Mouse (Mus musculus) liver, embryonic 11.5 days (tissue): Measurements from ENCODE around the gene Reln. TPM values are rescaled to one million over a fixed set of nuclear protein-coding genes. Genes with fewer than 3 reads are reported as not detected.

Experiments
- ATAC-seq: fragments of 200-750 bp; cut with Nextera tagmentation; replicated peaks from 2 replicates; pipeline ENCODE4 v1.8.0; 2017; ENCODE audit warnings: moderate number of reproducible peaks, mild to moderate bottlenecking, moderate TSS enrichment, moderate library complexity; ENCODE audit not compliant: low FRiP score
- DNase-seq: peaks from one replicate; pipeline ENCODE4 v3.0.0-alpha.2; 2017; ENCODE audit warnings: low spot score
- H3K27ac ChIP-seq: fragments of 300-500 bp; sonication (generic); 2 replicates; pipeline ENCODE4 v1.5.1; 2014; ENCODE audit warnings: mild to moderate bottlenecking, low read depth, low read length, control low read depth
- H3K27me3 ChIP-seq: fragments of 300-500 bp; sonication (generic); replicated peaks from 2 replicates; pipeline ENCODE4 v1.6.1; 2014; ENCODE audit warnings: low read length, mixed read lengths; ENCODE audit not compliant: control insufficient read depth, insufficient read depth
- H3K36me3 ChIP-seq: fragments of 300-500 bp; sonication (generic); 2 replicates; pipeline ENCODE4 v1.6.1; 2014; ENCODE audit warnings: mild to moderate bottlenecking, low read length, moderate library complexity, mixed read lengths; ENCODE audit not compliant: control insufficient read depth, insufficient read depth
- H3K4me1 ChIP-seq: fragments of 300-500 bp; sonication (generic); replicated peaks from 2 replicates; pipeline ENCODE4 v1.6.1; 2014; ENCODE audit warnings: low read length, mixed read lengths; ENCODE audit not compliant: control insufficient read depth, insufficient read depth
- H3K4me2 ChIP-seq: fragments of 300-500 bp; sonication (generic); 2 replicates; pipeline ENCODE4 v1.6.1; 2014; ENCODE audit warnings: mild to moderate bottlenecking, control low read depth, moderate library complexity
- H3K4me3 ChIP-seq: fragments of 300-500 bp; sonication (generic); 2 replicates; pipeline ENCODE4 v1.5.1; 2014; ENCODE audit warnings: low read depth, low read length, control low read depth
- H3K9ac ChIP-seq: fragments of 300-500 bp; sonication (generic); 2 replicates; pipeline ENCODE4 v1.6.1; 2014; ENCODE audit warnings: low read depth, low read length, control low read depth
- H3K9me3 ChIP-seq: fragments of 300-500 bp; sonication (generic); 2 replicates; pipeline ENCODE4 v1.6.1; 2016; ENCODE audit warnings: low read length, inconsistent platforms, mixed read lengths; ENCODE audit not compliant: control insufficient read depth
- WGBS: fragments of 180-500 bp; shearing (Covaris S2); extraction: QIAGEN DNeasy Blood & Tissue Kit; methylation state at CpG from one replicate; pipeline ENCODE4 v1.1.7; 2014; 5-methylcytosine and 5-hydroxymethylcytosine counted together
- polyA plus RNA-seq: library from polyadenylated mRNA; unstranded; fragments of >200 nt; fragmentation: Nextera tagmentation; extraction: Ambion mirVana; gene quantifications from 2 replicates; pipeline ENCODE4 v1.2.1, GENCODE M21; 2014

The Reln gene
- polyA plus RNA-seq, 1 experiment from 2014 or later, result 56.2 TPM

DNA sequence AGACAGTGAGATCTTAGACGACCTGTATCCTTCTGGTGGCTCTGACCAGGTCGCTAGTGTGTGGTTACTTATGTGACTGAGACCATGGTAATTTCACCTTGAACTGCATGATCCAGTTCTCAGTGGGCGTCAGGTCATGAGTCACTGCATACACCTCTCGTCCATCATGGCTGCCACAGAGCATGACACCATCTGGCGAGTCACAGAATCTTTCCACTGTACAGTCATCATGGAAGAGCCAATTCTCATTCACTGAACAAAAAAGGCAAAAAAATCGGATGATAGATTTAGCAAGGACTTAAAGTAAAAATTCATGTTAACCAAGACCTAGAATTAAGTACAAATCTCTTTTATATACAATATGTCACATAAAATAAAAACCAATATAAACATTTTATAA lies 424.2 kb downstream of the Reln start:
- Histone ChIP-seq H3K27ac (no peak overlapping the region), H3K4me3 (no peak overlapping the region), H3K27me3 (no peaks in the 10 kb centered on the region), H3K36me3 (no peaks in the 10 kb centered on the region), H3K4me1 (no peaks in the 10 kb centered on the region), H3K9ac (no peak overlapping the region), H3K4me2 (no peak overlapping the region), H3K9me3 (no peaks in the 10 kb centered on the region)
- no peak for ATAC-seq
- WGBS, result 75% methylated on average over 6 of the region's 6 CpGs
- no peak for DNase-seq

DNA sequence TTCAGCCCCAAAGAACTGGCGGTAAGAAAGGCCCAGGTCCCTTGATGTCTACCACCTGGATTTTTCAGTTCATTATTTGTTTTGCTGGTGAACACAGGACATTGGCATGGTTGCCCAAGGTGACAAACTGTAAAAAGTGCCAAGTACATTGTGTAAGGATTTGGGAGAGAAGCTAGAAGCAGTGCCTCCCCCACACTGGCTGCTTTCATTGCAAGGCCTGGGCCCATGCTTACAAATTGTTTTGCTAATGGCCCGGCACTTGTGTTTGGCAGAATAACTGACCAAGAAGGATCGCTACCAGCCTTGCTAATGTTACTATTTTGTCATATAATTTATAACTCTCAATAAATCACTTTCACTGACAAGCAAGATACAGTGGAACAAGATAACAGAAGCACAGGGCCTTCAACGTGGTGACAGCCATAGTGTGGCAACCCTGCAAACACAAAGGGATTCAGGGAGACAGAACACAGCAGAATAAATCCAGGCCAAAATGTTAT lies 425.2 kb downstream of the Reln start:
- Histone ChIP-seq H3K36me3 (no peaks in the 10 kb centered on the region), H3K4me2 (no peak overlapping the region), H3K27ac (no peak overlapping the region), H3K4me1 (no peaks in the 10 kb centered on the region), H3K9me3 (no peaks in the 10 kb centered on the region), H3K27me3 (no peaks in the 10 kb centered on the region), H3K4me3 (no peak overlapping the region), H3K9ac (no peak overlapping the region)
- 66% methylated on average over 4 of the region's 4 CpGs for WGBS
- DNase-seq (no peak), ATAC-seq (no peak)

DNA sequence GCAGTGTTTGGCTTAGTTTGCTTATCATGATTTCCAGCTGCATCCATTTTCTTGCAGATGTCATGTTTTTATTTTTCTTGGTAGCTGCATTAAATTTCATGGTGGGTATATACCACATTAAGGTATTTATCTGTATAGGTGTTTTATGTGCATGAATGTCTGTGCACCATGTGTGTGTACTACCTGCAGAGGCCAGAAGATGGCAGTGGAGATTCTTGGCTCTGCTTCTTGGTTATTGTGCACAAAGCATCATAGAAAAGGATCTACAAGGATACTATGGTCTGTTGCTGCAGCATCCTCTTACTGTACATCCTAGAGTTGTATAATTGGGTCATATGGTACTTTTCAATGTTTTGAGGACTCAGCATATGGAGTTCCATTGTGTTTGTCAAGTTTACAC lies 428.5 kb downstream of the Reln start:
- Histone ChIP-seq H3K27ac (no peak overlapping the region), H3K27me3 (no peaks in the 10 kb centered on the region), H3K4me1 (no peaks in the 10 kb centered on the region), H3K36me3 (no peaks in the 10 kb centered on the region), H3K4me2 (no peak overlapping the region), H3K4me3 (no peak overlapping the region), H3K9ac (no peak overlapping the region), H3K9me3 (no peaks in the 10 kb centered on the region)
- DNase-seq (no peak), ATAC-seq (no peak)

DNA sequence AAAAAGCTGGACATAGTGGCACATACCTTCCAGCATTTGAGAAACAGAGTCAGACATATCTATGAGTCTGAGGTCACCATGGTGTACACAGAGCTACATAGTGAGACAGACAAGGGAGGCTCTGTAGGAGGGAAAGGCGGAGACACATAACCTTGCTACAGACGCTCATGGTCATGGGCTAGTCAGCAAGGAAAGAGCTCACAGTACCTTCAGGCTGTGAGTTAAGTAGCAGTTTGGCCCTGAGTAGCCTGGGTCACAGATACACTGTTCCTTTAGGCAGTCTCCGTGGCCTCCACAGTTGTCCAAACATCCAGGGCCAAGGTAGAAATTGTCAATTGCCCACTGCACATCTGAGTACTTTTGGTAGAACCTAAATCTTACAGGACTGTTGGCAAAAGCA lies 429.7 kb downstream of the Reln start:
- no peak overlapping the region for H3K4me2 ChIP-seq
- H3K27ac ChIP-seq, result no peak overlapping the region
- ATAC-seq (no peak), DNase-seq (no peak)
- H3K36me3 ChIP-seq, result 0 out of 2 replicates have a peak, but pooled peaks cover under 1% of the 10 kb centered on the region
- no peak overlapping the region for H3K9ac ChIP-seq
- H3K4me3 ChIP-seq, result no peak overlapping the region
- no peaks in the 10 kb centered on the region for H3K9me3 ChIP-seq
- no peaks in the 10 kb centered on the region for H3K27me3 ChIP-seq
- H3K4me1 ChIP-seq, result no peaks in the 10 kb centered on the region
- WGBS, result 84% methylated on average over 3 of the region's 3 CpGs

DNA sequence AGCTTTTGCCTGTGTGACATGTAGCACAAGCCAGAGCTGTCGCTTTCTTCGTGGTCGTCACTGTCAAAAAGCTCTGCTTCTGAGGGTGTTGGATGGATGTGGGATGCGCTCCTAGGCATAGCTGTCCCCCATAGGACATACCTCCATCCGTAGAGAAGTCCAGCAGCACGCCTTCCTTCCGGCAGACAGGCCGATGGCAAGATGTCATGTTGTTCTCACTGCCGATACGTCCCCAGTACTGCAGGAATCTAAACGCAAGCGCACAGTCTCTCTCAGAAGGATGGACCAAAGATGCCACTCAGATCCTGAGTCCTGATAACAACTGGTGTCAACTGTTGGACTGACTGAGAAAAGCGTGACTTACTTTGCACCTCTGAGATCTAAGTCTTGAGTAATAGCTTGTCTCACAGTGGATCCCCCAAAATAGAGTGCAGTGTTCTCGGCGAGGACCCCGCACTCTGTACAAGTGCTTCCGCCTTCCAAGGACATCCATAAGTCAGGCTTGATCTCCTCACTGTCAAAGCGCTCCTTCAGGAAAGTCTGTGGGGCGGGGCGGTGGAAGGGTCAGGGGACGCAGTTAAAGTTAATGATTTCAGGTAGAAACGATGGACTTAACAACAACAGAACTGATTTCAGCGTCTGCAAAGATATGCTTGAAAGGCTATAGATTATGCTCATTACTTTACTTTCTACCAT lies 431.5 kb downstream of the Reln start:
- Histone ChIP-seq H3K4me2 (no peak overlapping the region), H3K36me3 (0 out of 2 replicates have a peak, but pooled peaks cover 2% of the 10 kb centered on the region), H3K9ac (no peak overlapping the region), H3K4me1 (no peaks in the 10 kb centered on the region), H3K27ac (no peak overlapping the region), H3K4me3 (no peak overlapping the region), H3K9me3 (no peaks in the 10 kb centered on the region), H3K27me3 (no peaks in the 10 kb centered on the region)
- DNase-seq (no peak), ATAC-seq (no peak)
- WGBS, result 86% methylated on average over 23 of the region's 23 CpGs

DNA sequence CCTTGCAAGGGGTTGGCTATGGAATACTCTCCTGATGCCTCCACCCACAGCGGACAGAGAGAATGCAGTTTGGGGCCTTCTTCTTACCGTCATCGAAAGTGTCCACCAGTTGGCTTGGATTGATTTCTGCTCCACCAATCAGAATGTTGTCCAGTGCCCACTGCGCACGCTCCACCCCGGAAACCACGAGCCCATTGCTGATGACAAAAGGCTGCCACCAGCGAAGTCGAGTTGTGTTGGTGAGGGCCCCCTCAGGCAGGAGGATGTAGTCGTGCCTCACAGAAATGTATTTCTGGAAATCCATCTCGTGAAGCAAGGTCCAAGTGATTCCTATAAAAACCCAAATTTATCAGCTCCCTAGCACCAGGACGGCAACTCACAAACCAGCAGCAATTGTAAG lies 433.8 kb downstream of the Reln start:
- Histone ChIP-seq H3K9me3 (no peaks in the 10 kb centered on the region), H3K27ac (no peak overlapping the region), H3K4me3 (no peak overlapping the region), H3K4me2 (no peak overlapping the region), H3K27me3 (no peaks in the 10 kb centered on the region), H3K4me1 (no peaks in the 10 kb centered on the region), H3K36me3 (0 out of 2 replicates have a peak, but pooled peaks cover 2% of the 10 kb centered on the region), H3K9ac (no peak overlapping the region)
- no peak for DNase-seq
- WGBS, result 89% methylated on average over 12 of the region's 12 CpGs
- no peak for ATAC-seq

DNA sequence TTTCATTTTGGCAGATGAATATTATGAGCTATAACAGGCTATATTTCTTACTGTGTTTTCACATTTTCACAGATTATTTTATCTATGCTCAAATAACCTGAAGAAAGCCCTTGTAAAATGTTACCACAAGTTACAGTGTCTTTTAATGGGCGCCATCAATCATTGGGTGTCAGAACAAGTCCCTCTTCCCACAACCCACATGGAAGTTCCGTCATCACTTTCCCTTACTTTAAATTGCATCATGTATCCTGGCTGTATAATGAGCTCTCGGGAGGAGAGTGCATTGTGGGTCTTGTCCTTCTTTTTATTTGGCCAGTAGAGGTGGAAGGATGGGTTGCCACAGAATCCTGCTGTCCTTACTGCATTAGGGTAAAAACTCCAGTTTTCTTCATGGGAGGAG lies 434.8 kb downstream of the Reln start:
- Histone ChIP-seq H3K27ac (no peak overlapping the region), H3K27me3 (no peaks in the 10 kb centered on the region), H3K36me3 (0 out of 2 replicates have a peak, but pooled peaks cover 2% of the 10 kb centered on the region), H3K9ac (no peak overlapping the region), H3K9me3 (no peaks in the 10 kb centered on the region), H3K4me3 (no peak overlapping the region), H3K4me2 (no peak overlapping the region), H3K4me1 (no peaks in the 10 kb centered on the region)
- 81% methylated on average over 3 of the region's 3 CpGs for WGBS
- DNase-seq (no peak), ATAC-seq (no peak)

DNA sequence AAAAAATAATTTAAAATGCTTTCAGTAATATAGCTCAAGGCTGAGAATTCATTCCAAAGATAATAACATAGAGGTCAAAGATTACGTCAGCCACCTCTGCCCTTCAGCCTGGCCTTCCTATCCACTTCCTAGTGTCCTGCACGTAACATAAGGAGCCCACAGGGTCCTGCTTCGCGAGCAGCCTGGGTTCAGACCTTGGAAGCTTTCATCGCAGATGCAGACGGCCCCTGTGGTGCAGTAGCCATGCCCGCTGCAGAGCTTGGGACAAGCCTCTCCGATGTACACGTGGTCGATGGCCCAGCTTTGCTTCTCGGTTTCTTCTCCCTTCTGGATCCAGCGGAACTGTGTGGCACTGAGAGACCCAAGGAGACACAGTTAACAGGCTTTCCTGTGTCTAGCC lies 443.1 kb downstream of the Reln start:
- 69% methylated on average over 12 of the region's 12 CpGs for WGBS
- no peak for ATAC-seq
- no peak overlapping the region for H3K27ac ChIP-seq

DNA sequence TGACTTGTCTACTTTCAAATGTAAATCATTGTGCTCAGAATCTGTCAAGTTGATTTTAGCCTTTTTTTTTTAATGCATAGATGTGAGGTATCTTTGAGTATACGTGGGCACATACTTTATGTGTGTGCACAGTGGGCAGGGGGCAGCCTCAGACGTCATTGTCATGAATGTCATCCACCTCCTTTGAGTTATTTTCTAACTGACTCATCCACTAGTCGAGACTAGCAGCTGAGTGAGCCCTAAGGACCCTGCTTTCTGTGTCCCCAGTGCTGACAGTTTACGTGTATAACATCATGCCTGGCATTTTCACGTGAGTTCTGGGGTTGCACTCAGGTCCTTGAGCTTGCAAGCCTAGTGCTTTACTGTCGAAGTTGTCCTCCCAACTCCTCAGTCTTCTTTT lies 443.6 kb downstream of the Reln start:
- H3K9ac ChIP-seq, result no peak overlapping the region
- DNase-seq (no peak), ATAC-seq (no peak)
- 72% methylated on average over 6 of the region's 6 CpGs for WGBS
- H3K9me3 ChIP-seq, result no peaks in the 10 kb centered on the region
- H3K4me3 ChIP-seq, result no peak overlapping the region
- H3K4me1 ChIP-seq, result no peaks in the 10 kb centered on the region
- H3K27ac ChIP-seq, result no peak overlapping the region
- no peak overlapping the region for H3K4me2 ChIP-seq
- 0 out of 2 replicates have a peak, but pooled peaks cover 3% of the 10 kb centered on the region for H3K36me3 ChIP-seq
- H3K27me3 ChIP-seq, result no peaks in the 10 kb centered on the region

More for the DNA sequence above, 443.1 kb downstream of the Reln start:
- no peaks in the 10 kb centered on the region for H3K9me3 ChIP-seq
- no peaks in the 10 kb centered on the region for H3K27me3 ChIP-seq
- 0 out of 2 replicates have a peak, but pooled peaks cover 3% of the 10 kb centered on the region for H3K36me3 ChIP-seq
- no peak overlapping the region for H3K9ac ChIP-seq
- no peak overlapping the region for H3K4me3 ChIP-seq
- no peak for DNase-seq
- H3K4me2 ChIP-seq, result no peak overlapping the region
- no peaks in the 10 kb centered on the region for H3K4me1 ChIP-seq
